Mouse (Mus musculus) kidney, postnatal 4 days (tissue): ENCODE results near the gene Scfd2.

Experiments
- DNase-seq, 2 experiments: peaks; one replicate each; pipeline ENCODE4 v3.0.0; 2021; ENCODE audit warnings: mixed read lengths in 2 of 2

The Scfd2 gene

GRCm38 (mm10) chr5:74166642-74167041 is 364.9 kb downstream of the Scfd2 start:
- DNase-seq: no peak

- DNase-seq: no peak
Observed at GRCm38 (mm10) chr5:74164547-74164946, 367.0 kb downstream of the Scfd2 start.

GRCm38 (mm10) chr5:74163141-74163540 is 368.4 kb downstream of the Scfd2 start:
- no peak for DNase-seq

GRCm38 (mm10) chr5:74162013-74162412 is 369.5 kb downstream of the Scfd2 start:
- DNase-seq: no peak

- peak; percentile 79 to 86 for DNase-seq
Observed at GRCm38 (mm10) chr5:74161297-74161926, 370.1 kb downstream of the Scfd2 start.

- DNase-seq: no peak
Observed at GRCm38 (mm10) chr5:74160349-74160748, 371.2 kb downstream of the Scfd2 start.

- DNase-seq: peak; percentile 51 to 72
Observed at GRCm38 (mm10) chr5:74159906-74160305, 371.7 kb downstream of the Scfd2 start.

GRCm38 (mm10) chr5:74158929-74159632 is 372.5 kb downstream of the Scfd2 start:
- no peak for DNase-seq

- no peak for DNase-seq
Observed at GRCm38 (mm10) chr5:74155860-74156351, 375.7 kb downstream of the Scfd2 start.
